Mouse (Mus musculus): ENCODE results near the gene Vmn1r127. TPM values are rescaled to one million over a fixed set of nuclear protein-coding genes. Genes with fewer than 3 reads are reported as not detected.

The Vmn1r127 gene
- total RNA-seq (2023) = not detected

GRCm38 (mm10) chr7:21319761-21320160 is at the start of gene Vmn1r127:
TSS of gene Vmn1r127 (minus strand) at chr7:21319861.

DNA sequence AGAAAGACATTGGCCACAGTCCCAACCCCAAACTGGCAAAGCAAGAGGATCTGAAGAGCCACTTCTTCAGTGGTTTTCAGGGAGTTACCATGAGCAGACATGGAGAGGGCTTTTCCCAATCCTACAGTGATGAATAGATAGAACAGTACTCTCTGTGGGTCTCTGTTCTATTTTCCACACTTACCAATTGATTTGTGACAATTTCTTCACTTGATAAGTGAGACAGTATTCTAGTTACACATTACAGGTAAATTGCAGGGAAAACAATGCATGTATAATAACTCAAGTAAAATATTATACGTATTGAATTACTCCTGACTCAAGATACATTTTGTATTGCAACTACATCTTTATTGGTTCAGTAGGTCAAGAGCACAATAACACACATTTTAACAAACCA is 41.5 kb upstream of the Vmn1r127 start, which contains the start of gene Vmn1r129:
Gene Vmn1r129 (minus strand): TSS at position 101 of the 400 bp plus-strand sequence.

GRCm38 (mm10) chr7:21349073-21349472 is 29.4 kb upstream of the Vmn1r127 start, which contains the start of gene Vmn1r128:
TSS of gene Vmn1r128 (plus strand) at chr7:21349373.

DNA sequence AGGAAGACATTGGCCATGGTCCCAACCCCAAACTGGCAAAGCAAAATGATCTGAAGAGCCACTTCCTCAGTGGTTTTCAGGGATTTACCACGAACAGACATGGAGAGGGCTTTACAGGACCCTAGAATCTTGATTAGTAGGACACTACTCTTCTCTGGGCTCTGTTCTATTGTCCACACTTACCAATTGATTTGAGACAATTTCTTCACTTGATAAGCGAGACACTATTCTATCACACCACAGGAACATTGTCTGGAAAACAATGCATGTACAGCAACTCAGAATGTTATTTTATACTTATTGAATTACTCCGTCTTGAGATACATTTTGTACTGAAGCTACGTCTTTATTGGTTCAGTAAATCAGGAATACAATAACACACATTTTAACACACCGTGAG is 18.3 kb downstream of the Vmn1r127 start, which contains the start of gene Vmn1r126:
Gene Vmn1r126 (minus strand): TSS at position 101 of the 400 bp plus-strand sequence.

GRCm38 (mm10) chr7:21271879-21272278 is 47.8 kb downstream of the Vmn1r127 start, which contains the start of gene Vmn1r125:
TSS of gene Vmn1r125 (plus strand) at chr7:21272179.

Other genes with a start within 250 kb of the Vmn1r127 start
- not detected for gene Vmn1r121, start 221.3 kb downstream of the Vmn1r127 start, total RNA-seq (2023)
- gene Vmn1r122, start 185.7 kb downstream of the Vmn1r127 start, total RNA-seq (2023) = not detected
- not detected for gene Vmn1r123, start 157.7 kb downstream of the Vmn1r127 start, total RNA-seq (2023)
- gene Gm5157, start 129.4 kb downstream of the Vmn1r127 start, total RNA-seq (2023) = not detected
- gene Vmn1r124, start 59.2 kb downstream of the Vmn1r127 start, total RNA-seq (2023) = not detected
- not detected for gene Vmn1r125, start 47.7 kb downstream of the Vmn1r127 start, total RNA-seq (2023)
- not detected for gene Vmn1r126, start 18.4 kb downstream of the Vmn1r127 start, total RNA-seq (2023)
- gene Vmn1r128, start 29.5 kb upstream of the Vmn1r127 start, total RNA-seq (2023) = not detected
- not detected for gene Vmn1r129, start 41.4 kb upstream of the Vmn1r127 start, total RNA-seq (2023)
- gene Gm6882, start 112.9 kb upstream of the Vmn1r127 start, total RNA-seq (2023) = not detected
- gene Vmn1r130, start 191.9 kb upstream of the Vmn1r127 start, total RNA-seq (2023) = not detected
- not detected for gene Vmn1r131, start 226.2 kb upstream of the Vmn1r127 start, total RNA-seq (2023)

Measured in CD4-positive naive resting alpha-beta T cell, adult 76 days (primary cell).